Mouse (Mus musculus): ENCODE measurements around the gene Trp53. TPM values are rescaled to one million over a fixed set of nuclear protein-coding genes. Genes with fewer than 3 reads are reported as not detected.
A peak's percentile ranks its signal among the peaks of the same experiment; 100 is the strongest.
"Not testable (repeated sequence)": the region's sequence is repeated elsewhere in the genome, so short reads cannot be mapped to it uniquely, and the experiment has no call there.

The Trp53 gene
- total RNA-seq, 1 experiment from 2014 or later = 74.1 TPM

- no peak for DNase-seq
Measured at GRCm38 (mm10) chr11:69594853-69595252, 14.7 kb downstream of the Trp53 start.

DNA sequence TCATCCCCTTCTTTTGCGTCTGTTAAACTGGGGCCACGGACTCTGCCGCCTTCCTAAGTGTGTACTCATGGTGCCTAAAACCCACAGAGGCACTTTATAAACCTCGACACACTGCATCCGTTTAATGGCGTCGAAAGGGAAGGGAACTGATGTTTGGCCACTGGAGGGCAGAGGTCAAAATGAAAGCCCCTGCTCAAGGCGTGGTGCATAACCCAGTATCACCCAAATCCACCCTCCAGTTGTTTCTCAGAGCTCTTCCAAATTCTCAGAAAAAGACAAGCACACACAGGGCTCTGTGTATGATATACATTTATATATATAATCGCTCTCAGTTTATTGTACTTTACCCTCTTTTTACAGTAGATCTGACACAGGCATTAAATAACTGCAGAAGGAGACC, 19.3 kb downstream of the Trp53 start:
- DNase-seq = no peak

DNA sequence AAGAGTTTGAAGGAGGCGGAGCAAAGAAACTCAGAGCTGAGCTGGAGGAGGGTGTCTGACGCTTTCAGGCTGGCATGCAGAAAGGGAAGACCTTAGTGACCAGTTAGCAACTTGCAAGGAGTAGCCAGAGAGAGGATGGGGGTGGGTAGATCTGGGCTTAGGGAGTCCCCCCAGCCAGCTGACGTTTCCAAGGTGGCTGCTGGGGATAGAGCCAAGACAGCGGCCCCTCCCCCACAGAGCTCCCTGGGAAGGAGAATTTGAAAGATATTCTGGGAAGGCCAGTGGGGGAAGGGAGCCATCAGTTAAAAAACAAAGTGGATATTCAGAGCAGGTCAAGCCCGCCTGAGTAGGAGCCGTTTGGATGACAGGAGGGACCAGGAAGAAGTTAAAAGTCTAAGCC, 19.9 kb downstream of the Trp53 start:
- DNase-seq = peak; percentile 50

DNA sequence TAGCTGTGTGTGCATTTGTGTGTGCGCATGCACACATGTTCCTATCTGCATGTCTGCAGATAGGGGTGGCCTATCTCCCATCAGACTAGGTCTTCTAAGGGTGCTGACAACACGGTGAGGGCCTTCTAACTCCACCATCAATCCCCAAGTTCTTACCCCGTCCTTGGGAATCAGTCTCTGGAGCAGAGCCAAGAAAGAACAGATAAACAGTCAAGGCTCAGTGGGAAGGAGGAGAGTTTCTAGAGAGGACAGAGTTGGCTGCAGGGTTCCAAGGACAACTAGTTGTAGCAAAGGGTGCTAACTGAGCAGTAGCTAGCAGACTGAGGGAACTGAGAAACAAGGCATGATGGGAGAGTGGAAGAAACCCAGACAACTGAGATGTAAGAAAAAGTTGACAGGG, 21.6 kb downstream of the Trp53 start:
- DNase-seq = no peak

DNA sequence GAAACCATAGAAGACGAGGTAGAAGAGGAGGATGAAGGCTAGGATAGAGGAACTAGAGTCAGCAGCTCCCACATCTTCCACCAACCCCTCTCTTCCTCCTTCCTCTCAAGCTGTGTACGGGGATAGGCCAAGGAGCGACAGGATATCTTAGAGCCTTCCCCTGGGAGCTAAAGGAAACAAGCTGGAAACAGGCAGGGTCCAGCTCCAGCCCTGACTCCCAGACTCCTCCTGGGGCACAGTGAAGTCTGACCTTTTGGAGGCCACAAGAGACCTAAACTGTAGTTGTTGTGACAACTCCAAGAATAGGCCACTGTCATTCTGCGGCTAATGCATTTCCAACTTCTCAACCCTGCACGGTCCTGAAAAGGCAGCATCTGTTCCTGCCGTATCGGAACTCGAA, 23.4 kb downstream of the Trp53 start:
- DNase-seq = no peak

DNA sequence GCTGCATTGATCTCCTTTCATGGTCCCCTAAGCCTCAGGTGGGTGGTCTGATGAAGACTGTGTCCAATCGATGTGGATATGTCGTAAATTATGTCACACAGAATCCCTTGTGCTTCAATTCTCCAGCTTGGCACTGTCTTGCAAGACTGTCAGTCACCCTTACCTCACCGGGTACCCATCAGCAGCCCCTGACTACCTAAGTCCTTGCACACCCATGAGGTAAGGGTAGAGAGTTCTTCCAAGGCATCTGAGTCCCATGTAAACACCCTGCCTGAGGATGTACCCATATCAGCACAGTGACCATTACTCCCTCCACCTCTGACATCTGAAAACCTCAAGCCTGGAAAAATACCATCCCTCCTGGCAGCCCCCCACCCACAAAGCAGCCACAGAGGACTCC, 24.2 kb downstream of the Trp53 start:
- no peak for DNase-seq

DNA sequence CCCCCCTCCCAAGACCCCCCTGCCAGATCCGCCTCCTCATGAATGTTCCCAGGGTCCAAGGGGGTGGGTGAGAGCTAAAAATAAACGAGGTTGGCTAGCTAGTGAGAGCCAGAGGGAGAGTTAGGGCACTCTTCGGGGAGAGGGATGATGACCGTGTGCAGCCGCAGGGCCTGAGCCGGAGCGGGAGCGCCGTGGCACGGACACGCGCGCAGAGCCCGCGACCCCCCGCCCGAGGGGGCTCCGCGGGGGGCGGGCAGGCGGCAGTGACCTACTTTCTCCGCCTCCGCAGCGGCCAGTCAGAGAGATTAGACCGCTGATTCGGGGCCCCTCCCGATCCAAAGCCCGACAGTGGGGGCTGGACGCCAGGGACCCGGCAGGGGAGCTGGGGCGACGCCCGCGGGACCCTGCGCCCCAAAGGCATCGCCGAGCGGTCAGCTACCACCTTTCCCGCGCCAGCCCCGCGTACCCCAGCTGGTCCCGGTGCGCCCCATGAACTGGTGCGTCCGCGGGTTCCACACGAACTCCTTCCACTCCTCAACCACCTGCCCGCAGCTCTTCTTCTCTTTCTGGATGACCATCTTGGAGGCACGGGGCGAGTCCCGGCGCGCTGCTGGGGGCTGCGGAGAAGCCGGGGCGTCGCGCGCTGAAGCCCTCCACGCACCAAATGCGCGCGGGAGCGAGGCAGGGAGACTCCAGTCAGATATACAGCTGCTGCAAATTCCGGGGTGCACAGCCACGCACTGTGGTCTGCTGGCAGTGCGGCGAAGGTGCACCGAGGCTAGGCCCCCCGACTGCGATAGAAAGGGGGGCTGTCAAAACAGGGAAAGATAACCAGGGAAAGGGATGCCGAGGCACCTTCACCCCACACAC, 24.9 kb downstream of the Trp53 start:
- DNase-seq = peak; percentile 47

- DNase-seq = peak; percentile 76
Measured at GRCm38 (mm10) chr11:69605726-69606490, 25.7 kb downstream of the Trp53 start, which contains the start of gene Atp1b2. TSS of gene Atp1b2 (minus strand) at chr11:69605942.

DNA sequence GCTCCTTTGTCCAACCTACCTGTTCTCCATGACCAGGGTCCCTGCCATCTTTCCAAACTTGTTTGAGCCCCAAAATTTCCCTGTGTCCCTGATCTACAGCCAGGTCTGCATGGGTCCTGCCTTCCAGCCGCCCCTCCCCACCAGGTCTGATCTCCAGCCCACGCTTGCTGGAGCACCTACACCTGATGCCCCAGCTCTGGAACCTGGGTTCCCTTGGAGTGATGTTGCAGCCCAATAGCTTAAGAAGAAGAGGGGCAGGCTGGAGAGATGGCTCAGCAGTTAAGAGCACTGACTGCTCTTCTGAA, 26.3 kb downstream of the Trp53 start:
- DNase-seq = no peak

GRCm38 (mm10) chr11:69606832-69607231, 26.7 kb downstream of the Trp53 start:
- DNase-seq = no peak

DNA sequence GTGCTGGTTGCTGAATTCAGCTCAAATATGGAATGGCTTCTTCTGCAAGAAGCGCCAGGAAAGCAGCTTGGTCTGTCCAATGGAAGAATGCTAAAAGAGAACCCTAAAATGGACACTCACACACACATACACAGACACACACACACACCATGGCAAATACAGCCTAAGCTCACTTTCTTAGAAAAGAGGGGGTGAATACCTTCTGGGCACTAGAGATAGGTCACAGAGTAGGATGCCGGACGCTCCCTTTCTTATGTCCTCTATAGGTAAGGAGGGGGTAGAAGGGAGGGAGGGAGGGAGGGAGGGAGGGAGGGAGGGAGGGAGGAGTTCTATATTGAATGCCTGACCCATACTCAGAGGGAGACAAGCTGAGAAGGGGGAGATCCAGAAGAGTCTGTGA, 28.4 kb downstream of the Trp53 start:
- DNase-seq = no peak

DNA sequence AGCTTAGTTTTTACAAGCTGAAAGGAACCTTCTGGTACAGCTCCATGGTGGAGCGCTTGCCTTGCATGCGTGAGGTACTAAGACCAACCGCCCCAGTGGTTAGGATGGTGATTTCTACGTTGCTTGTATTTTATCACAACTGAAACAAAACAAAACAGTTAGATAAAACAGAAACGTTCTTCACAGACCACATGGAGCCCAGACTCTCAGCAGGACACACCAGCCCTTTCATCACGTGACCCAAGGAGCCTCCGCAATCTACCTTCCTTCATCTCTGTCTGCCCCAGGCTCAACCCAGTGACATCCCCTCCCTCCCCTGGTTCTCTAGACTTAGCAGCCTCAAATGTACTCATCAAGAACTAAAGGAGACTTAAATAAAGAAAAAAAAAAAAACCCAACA, 29.3 kb downstream of the Trp53 start:
- DNase-seq = no peak

- DNase-seq = no peak
Measured at GRCm38 (mm10) chr11:69610899-69611298, 30.7 kb downstream of the Trp53 start.

DNA sequence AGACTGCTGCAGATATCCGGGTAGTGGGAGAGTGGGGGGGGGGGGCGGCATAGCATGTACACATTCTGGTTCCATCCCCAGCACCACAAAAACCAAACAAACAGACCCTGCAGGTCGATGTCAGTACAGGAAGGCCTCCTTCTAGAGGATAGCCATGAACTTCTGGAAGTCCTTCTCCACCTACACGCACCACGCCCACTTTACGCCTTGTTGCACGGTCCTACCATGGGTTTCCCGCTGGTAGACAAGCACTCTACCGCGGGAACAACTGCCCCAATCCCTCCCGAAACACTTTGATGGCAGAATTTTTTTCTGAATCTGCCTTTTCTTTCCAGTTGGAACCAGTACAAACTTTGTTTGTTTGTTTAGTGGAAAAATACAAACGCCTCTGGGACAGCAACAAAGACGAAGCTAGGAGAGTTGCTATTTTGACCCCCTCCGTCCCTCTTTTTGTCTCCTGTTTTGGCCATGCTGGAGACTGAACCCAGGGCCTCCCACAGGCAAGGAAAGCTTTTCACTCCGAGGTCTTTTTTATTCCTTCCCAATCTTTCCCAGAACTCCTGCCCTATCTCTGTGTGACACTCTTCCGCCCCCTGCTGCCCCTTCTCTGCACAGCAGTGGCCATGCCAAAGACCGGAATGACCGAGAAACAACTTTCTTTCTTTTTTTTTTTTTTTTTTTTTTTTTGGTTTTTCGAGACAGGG, 33.5 kb downstream of the Trp53 start:
- peak; percentile 87 for DNase-seq

GRCm38 (mm10) chr11:69614257-69614588, 34.1 kb downstream of the Trp53 start:
- not testable (repeated sequence) for DNase-seq

DNA sequence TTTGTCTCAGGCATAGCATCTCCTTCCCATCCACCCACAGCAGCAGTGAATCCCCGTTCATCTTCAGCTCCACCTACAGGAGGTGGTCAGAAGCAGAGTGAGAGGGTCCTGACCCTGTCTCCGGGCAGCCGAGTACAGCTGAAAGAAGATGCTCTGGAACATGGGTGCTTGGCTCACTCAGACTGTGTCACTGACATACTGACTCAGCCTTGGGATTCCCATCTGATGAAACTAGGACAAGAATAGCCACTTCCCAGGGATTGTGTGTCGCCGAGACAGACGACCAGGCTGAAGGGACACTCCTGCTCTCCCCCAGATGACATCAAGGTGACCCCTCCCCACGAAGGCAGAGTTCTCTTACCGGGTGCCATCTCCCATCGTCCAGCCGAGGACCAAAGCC, 36.6 kb downstream of the Trp53 start:
- no peak for DNase-seq

DNA sequence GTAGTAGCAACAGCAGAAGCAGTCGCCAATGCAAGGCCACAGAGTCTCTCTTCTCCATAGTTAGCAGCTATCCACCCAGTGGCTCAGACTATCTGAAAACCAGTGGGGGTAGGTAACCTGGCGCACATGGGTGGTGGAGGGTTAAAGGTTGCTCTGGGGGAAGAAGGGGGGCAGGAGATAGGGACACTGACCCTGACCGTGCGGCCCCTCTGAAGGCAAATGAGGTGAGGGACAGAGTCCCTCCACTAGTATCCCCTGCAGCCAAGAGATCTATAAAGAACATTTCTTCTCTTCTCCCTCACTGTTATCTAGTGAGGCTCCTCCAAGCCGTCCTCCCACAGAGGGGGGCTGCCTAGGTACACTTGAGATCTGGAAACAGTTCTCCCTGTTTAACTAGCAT, 37.6 kb downstream of the Trp53 start, which contains the start of gene Shbg:
Shbg (minus strand) TSS at position 101 of the 400 bp plus-strand sequence.
- no peak for DNase-seq

- no peak for DNase-seq
Measured at GRCm38 (mm10) chr11:69620394-69621081, 40.4 kb downstream of the Trp53 start.

DNA sequence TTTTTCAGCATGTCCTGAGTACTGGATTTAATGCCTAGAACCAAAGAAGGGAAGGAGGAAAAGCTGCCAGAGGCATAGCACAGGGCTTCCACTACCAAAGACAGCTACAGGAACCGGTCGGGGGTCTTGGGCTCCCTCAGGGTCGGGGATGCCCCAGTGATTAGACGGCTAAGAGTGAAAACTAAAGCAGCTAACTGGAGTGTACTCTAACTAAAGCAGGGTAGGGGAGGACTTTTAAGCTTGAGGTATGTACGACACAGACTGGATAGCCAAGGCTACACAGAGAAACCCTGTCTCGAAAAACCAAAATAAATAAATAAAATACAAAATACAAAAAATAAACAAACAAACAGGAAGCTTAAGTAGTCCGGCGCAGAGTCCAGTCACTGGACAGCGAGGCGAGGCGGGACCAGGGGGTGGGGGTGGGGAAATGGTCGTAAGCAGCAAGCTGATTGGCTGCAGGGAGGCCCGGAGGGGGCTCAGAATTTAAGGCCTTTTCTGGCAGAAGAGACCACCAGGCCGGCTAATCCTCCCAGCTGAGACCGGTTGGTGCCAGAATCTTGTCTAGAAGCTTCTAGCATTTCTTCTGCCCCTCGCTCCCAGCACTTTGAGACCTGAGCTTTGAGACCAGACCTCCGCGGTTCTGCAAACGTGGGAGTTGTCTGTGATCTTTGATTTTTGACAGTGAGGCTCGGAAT, 41.6 kb downstream of the Trp53 start, which contains the start of gene Sat2:
Sat2 (plus strand) TSS at position 454 of the 698 bp plus-strand sequence.
- peak; percentile 63 for DNase-seq

DNA sequence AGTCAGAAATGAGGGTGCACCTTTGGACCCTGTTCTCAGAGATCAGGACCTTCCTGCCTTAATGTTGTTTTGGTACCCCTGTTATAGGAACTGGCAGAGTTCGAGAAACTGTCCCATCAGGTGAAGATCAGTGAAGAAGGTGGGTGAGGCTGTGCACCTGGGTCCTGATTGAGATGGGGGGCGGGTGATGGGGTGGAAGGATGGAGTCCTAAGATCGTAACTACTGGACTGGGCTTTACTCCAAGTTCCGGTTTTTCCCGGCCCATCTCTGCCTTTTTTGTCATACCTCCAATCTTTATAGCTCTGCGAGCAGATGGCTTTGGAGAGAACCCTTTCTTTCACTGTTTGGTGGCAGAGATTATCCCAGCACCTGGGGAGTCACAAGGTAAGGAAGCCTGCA, 42.2 kb downstream of the Trp53 start:
- DNase-seq = no peak

- DNase-seq = no peak
Measured at GRCm38 (mm10) chr11:69623006-69623405, 42.8 kb downstream of the Trp53 start.

DNA sequence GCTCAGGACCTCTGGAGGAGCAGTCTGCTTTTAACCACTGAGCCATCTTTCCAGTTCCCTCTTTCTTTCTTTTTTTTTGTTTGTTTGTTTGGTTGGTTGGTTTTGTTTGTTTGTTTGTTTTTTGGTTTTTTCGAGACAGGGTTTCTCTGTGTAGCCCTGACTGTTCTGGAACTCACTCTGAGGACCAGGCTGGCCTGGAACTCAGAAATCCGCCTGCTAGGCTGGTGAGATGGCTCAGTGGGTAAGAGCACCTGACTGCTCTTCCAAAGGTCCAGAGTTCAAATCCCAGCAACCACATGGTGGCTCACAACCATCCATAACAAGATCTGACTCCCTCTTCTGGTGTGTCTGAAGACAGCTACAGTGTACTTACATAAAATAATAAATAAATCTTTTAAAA, 44.2 kb downstream of the Trp53 start:
- DNase-seq = not testable (repeated sequence)

All from adrenal gland, postnatal 25 days (tissue).